Mouse (Mus musculus): Measurements from ENCODE around the gene Wdr95. TPM values are rescaled to one million over a fixed set of nuclear protein-coding genes. Genes with fewer than 3 reads are reported as not detected.

The Wdr95 gene
- polyA plus RNA-seq, 1 experiment: 0.29 TPM

DNA sequence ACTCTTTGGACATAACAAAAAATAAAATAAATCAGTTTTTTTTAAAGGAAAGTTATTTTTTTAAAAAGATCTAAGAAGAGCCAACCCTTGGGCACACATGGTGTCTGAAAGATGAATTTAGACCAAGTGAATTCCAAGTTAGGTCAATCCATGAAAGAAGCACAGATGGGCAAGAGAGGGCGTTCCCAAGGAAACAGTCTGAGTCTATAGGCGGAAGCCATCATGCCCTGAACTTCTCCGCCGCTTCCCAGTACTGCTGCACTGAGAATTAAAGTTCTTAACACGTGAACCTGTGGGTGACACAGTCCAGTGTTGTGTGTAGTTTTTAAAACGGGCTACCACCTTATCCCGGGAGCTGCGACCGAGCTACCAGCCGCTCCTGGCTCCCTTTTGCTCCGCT lies 24.9 kb downstream of the Wdr95 start:
- Histone ChIP-seq H3K4me3 (ENCODE audit: insufficient read depth, poor library complexity, severe bottlenecking) (no peak overlapping the region), H3ac (ENCODE audit: control insufficient read depth, insufficient read length, low read depth) (no peak overlapping the region), H3K79me3 (ENCODE audit: low read depth) (no peaks in the 10 kb centered on the region), H3K79me2 (ENCODE audit: control insufficient read depth, insufficient read depth) (no peaks in the 10 kb centered on the region), H3K36me3 (ENCODE audit: control insufficient read depth, insufficient read depth) (no peaks in the 10 kb centered on the region), H3K27me3 (ENCODE audit: control insufficient read depth, insufficient read depth, insufficient read length) (peaks cover 12% of the 10 kb centered on the region)
- TF ChIP-seq FOSL1 (IDR thresholded peaks at IDR 0.05; ENCODE audit: insufficient read depth, low read length, poor library complexity, severe bottlenecking): no peak
- TF ChIP-seq USF1 (IDR thresholded peaks at IDR 0.05; ENCODE audit: low read depth): no peak
- no peak for TF ChIP-seq MAX (IDR thresholded peaks at IDR 0.05)
- TF ChIP-seq MYOG (IDR thresholded peaks at IDR 0.05; ENCODE audit: control insufficient read depth, extremely low read depth, insufficient read length): no peak
- no peak for TF ChIP-seq CEBPB (IDR thresholded peaks at IDR 0.05; ENCODE audit: low read depth)
- TF ChIP-seq CTCF (IDR thresholded peaks at IDR 0.05; ENCODE audit: control insufficient read depth, insufficient read depth, insufficient read length): no peak
- TF ChIP-seq MYOD1 (IDR thresholded peaks at IDR 0.05; ENCODE audit: control insufficient read depth, insufficient read length, low read depth): no peak

DNA sequence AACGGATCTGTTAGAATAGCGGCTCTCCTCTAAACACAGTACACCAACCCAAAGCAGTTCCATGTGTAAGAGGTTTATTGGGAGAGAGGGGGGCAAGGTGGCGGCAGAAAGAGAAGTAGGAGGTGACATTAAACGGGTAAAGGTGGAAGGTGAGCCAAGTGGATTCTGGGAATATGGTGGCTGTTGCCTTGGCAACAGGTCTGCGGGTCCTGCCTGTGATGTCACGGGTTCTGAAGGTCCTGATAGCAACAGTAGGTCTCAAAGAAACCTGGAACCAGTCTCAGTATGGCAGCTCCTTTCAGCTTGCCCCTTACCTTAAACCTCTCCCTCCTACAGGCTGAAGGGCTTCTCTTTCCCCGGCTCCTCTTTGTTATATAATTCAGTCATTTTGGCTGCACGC lies 25.9 kb downstream of the Wdr95 start:
- Histone ChIP-seq H3K36me3 (ENCODE audit: control insufficient read depth, insufficient read depth) (no peaks in the 10 kb centered on the region), H3K79me3 (ENCODE audit: low read depth) (no peaks in the 10 kb centered on the region), H3ac (ENCODE audit: control insufficient read depth, insufficient read length, low read depth) (no peak overlapping the region), H3K27me3 (ENCODE audit: control insufficient read depth, insufficient read depth, insufficient read length) (peaks cover 18% of the 10 kb centered on the region), H3K79me2 (ENCODE audit: control insufficient read depth, insufficient read depth) (no peaks in the 10 kb centered on the region), H3K4me3 (ENCODE audit: insufficient read depth, poor library complexity, severe bottlenecking) (no peak overlapping the region)
- TF ChIP-seq USF1 (IDR thresholded peaks at IDR 0.05; ENCODE audit: low read depth): no peak
- no peak for TF ChIP-seq MAX (IDR thresholded peaks at IDR 0.05)
- no peak for TF ChIP-seq MYOG (IDR thresholded peaks at IDR 0.05; ENCODE audit: control insufficient read depth, extremely low read depth, insufficient read length)
- TF ChIP-seq FOSL1 (IDR thresholded peaks at IDR 0.05; ENCODE audit: insufficient read depth, low read length, poor library complexity, severe bottlenecking): no peak
- TF ChIP-seq CTCF (IDR thresholded peaks at IDR 0.05; ENCODE audit: control insufficient read depth, insufficient read depth, insufficient read length): no peak
- TF ChIP-seq CEBPB (IDR thresholded peaks at IDR 0.05; ENCODE audit: low read depth): no peak
- no peak for TF ChIP-seq MYOD1 (IDR thresholded peaks at IDR 0.05; ENCODE audit: control insufficient read depth, insufficient read length, low read depth)

DNA sequence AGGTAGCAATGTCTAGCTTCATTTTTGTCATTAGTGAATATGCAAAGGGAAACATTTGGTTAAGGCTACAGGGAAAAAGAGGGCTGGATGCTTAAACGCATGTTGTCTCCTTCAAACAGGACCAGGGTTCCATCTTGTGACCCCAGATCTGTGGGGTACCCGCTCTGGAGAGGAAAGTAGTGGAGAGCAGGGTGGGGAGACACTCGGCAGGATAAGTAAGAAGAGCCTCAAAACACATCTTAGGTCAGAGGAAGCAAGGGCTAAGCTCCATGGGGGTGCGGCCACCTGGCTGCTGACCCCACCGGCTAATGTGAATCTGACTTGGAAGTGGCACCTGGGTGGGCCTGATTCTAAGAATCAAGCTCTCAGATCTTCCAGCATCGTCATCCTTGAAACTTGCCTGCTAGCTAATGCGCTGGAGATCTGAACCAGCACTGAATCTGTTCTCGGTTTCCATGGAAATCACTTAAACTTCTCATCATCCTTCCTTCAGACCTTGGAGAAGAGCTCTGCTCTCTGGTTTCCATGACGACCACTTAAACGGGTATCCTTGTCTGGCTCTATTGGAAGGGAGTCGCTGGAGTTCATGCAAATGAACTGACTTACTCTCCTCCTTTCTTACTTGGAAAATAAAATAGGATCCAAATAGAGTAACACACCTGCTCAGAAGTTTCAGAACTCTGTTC lies 32.6 kb downstream of the Wdr95 start:
- Histone ChIP-seq H3ac (ENCODE audit: control insufficient read depth, insufficient read length, low read depth) (no peak overlapping the region), H3K36me3 (ENCODE audit: control insufficient read depth, insufficient read depth) (no peaks in the 10 kb centered on the region), H3K4me3 (ENCODE audit: insufficient read depth, poor library complexity, severe bottlenecking) (no peak overlapping the region), H3K79me2 (ENCODE audit: control insufficient read depth, insufficient read depth) (no peaks in the 10 kb centered on the region), H3K79me3 (ENCODE audit: low read depth) (no peaks in the 10 kb centered on the region), H3K27me3 (ENCODE audit: control insufficient read depth, insufficient read depth, insufficient read length) (peaks cover 12% of the 10 kb centered on the region)
- TF ChIP-seq FOSL1 (IDR thresholded peaks at IDR 0.05; ENCODE audit: insufficient read depth, low read length, poor library complexity, severe bottlenecking): no peak
- no peak for TF ChIP-seq CEBPB (IDR thresholded peaks at IDR 0.05; ENCODE audit: low read depth)
- no peak for TF ChIP-seq MYOG (IDR thresholded peaks at IDR 0.05; ENCODE audit: control insufficient read depth, extremely low read depth, insufficient read length)
- TF ChIP-seq CTCF (IDR thresholded peaks at IDR 0.05; ENCODE audit: control insufficient read depth, insufficient read depth, insufficient read length): no peak
- no peak for TF ChIP-seq USF1 (IDR thresholded peaks at IDR 0.05; ENCODE audit: low read depth)
- no peak for TF ChIP-seq MAX (IDR thresholded peaks at IDR 0.05)
- no peak for TF ChIP-seq MYOD1 (IDR thresholded peaks at IDR 0.05; ENCODE audit: control insufficient read depth, insufficient read length, low read depth)

DNA sequence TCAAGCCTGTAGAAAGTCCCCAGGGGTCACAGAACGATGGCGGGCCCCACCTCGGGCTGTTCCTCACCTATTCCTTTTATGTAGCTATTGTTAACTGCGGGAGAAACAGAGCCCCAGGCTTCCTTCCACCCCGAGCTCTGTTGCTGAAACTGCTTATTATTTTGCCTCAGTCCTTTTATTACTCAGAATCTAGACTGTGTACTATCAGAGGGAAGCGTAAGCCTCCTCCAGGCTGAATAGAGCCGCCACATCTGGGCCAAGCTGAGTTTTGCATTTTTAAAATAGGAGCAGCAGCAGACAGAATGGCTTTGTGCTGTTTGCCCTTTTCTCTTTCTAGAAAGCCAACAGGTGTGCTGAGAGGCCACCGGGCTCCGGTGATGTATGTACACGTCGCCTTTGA lies 37.5 kb downstream of the Wdr95 start:
- Histone ChIP-seq H3K79me2 (ENCODE audit: control insufficient read depth, insufficient read depth) (no peaks in the 10 kb centered on the region), H3K79me3 (ENCODE audit: low read depth) (no peaks in the 10 kb centered on the region), H3K4me3 (ENCODE audit: insufficient read depth, poor library complexity, severe bottlenecking) (no peak overlapping the region), H3K27me3 (ENCODE audit: control insufficient read depth, insufficient read depth, insufficient read length) (no peaks in the 10 kb centered on the region), H3ac (ENCODE audit: control insufficient read depth, insufficient read length, low read depth) (no peak overlapping the region), H3K36me3 (ENCODE audit: control insufficient read depth, insufficient read depth) (no peaks in the 10 kb centered on the region)
- TF ChIP-seq CTCF (IDR thresholded peaks at IDR 0.05; ENCODE audit: control insufficient read depth, insufficient read depth, insufficient read length): no peak
- no peak for TF ChIP-seq MAX (IDR thresholded peaks at IDR 0.05)
- TF ChIP-seq FOSL1 (IDR thresholded peaks at IDR 0.05; ENCODE audit: insufficient read depth, low read length, poor library complexity, severe bottlenecking): no peak
- no peak for TF ChIP-seq MYOG (IDR thresholded peaks at IDR 0.05; ENCODE audit: control insufficient read depth, extremely low read depth, insufficient read length)
- no peak for TF ChIP-seq MYOD1 (IDR thresholded peaks at IDR 0.05; ENCODE audit: control insufficient read depth, insufficient read length, low read depth)
- TF ChIP-seq CEBPB (IDR thresholded peaks at IDR 0.05; ENCODE audit: low read depth): no peak
- TF ChIP-seq USF1 (IDR thresholded peaks at IDR 0.05; ENCODE audit: low read depth): no peak

DNA sequence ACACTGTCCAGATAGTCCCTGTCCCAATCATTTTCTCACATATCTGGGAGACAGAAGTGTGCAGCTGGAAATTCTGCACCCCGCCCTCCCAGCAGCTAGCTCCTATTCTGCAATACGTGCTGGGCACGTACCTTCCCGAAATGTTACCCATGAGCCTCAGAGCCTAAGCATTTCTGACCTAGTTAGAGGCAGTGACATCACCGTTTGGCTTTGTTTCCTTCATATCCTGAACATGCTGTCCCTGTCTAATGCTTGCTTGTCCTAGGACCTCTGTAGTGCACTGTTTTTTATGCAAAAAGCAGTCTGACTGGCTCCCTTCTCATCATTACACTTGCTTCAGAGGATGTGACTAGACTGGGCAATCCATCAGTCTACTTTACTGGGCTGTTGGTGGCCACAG lies 38.5 kb downstream of the Wdr95 start:
- no peaks in the 10 kb centered on the region for H3K36me3 ChIP-seq (ENCODE audit: control insufficient read depth, insufficient read depth)

More for the DNA sequence above, 38.5 kb downstream of the Wdr95 start:
- no peak for TF ChIP-seq MYOG (IDR thresholded peaks at IDR 0.05; ENCODE audit: control insufficient read depth, extremely low read depth, insufficient read length)
- TF ChIP-seq CEBPB (IDR thresholded peaks at IDR 0.05; ENCODE audit: low read depth): no peak
- no peak for TF ChIP-seq USF1 (IDR thresholded peaks at IDR 0.05; ENCODE audit: low read depth)
- no peak for TF ChIP-seq CTCF (IDR thresholded peaks at IDR 0.05; ENCODE audit: control insufficient read depth, insufficient read depth, insufficient read length)
- no peak for TF ChIP-seq MAX (IDR thresholded peaks at IDR 0.05)
- TF ChIP-seq FOSL1 (IDR thresholded peaks at IDR 0.05; ENCODE audit: insufficient read depth, low read length, poor library complexity, severe bottlenecking): no peak
- TF ChIP-seq MYOD1 (IDR thresholded peaks at IDR 0.05; ENCODE audit: control insufficient read depth, insufficient read length, low read depth): no peak
- Histone ChIP-seq H3ac (ENCODE audit: control insufficient read depth, insufficient read length, low read depth) (no peak overlapping the region), H3K79me2 (ENCODE audit: control insufficient read depth, insufficient read depth) (no peaks in the 10 kb centered on the region), H3K4me3 (ENCODE audit: insufficient read depth, poor library complexity, severe bottlenecking) (no peak overlapping the region), H3K27me3 (ENCODE audit: control insufficient read depth, insufficient read depth, insufficient read length) (no peaks in the 10 kb centered on the region), H3K79me3 (ENCODE audit: low read depth) (no peaks in the 10 kb centered on the region)
